Mouse (Mus musculus) cortical plate, adult 2 months (tissue): ENCODE data around the gene Zcchc10. TPM values are rescaled to one million over a fixed set of nuclear protein-coding genes. Genes with fewer than 3 reads are reported as not detected.
"Not testable (repeated sequence)": the region's sequence is repeated elsewhere in the genome, so short reads cannot be mapped to it uniquely, and the experiment has no call there.

ENCODE experiments used
- H3K27ac ChIP-seq: fragments of 200-500 bp; 2 replicates; pipeline ENCODE4 v1.5.1; 2012; ENCODE audit warnings: low read length, control low read depth, inconsistent platforms; ENCODE audit not compliant: insufficient read depth
- H3K4me1 ChIP-seq: fragments of 200-500 bp; 2 replicates; pipeline ENCODE4 v1.6.1; 2011; ENCODE audit warnings: low read length; ENCODE audit not compliant: control insufficient read depth, insufficient read depth
- H3K4me3 ChIP-seq: fragments of 200-500 bp; 2 replicates; pipeline ENCODE4 v1.5.1; 2011; ENCODE audit warnings: mild to moderate bottlenecking, low read length, control low read depth; ENCODE audit not compliant: insufficient read depth
- CTCF ChIP-seq: fragments of 200-500 bp; IDR thresholded peaks from 2 replicates; pipeline ENCODE4 v1.5.1; 2011; ENCODE audit warnings: mild to moderate bottlenecking, control low read depth, low read length; ENCODE audit not compliant: insufficient read depth; ENCODE audit errors: extremely low read depth
- POLR2A ChIP-seq: fragments of 200-500 bp; IDR thresholded peaks from 2 replicates; pipeline ENCODE4 v1.6.1; 2011; ENCODE audit warnings: mild to moderate bottlenecking, low read length, control low read depth; ENCODE audit not compliant: insufficient read depth; ENCODE audit errors: extremely low read depth
- polyA plus RNA-seq: library from polyadenylated mRNA; depleted of rRNA; stranded (reverse); fragments of >200 nt; gene quantifications from 2 replicates; pipeline ENCODE4 v1.2.3, GENCODE M21; 2012; rRNA removed

The Zcchc10 gene
- 11.0 and 11.2 TPM in 2 replicates for polyA plus RNA-seq

DNA sequence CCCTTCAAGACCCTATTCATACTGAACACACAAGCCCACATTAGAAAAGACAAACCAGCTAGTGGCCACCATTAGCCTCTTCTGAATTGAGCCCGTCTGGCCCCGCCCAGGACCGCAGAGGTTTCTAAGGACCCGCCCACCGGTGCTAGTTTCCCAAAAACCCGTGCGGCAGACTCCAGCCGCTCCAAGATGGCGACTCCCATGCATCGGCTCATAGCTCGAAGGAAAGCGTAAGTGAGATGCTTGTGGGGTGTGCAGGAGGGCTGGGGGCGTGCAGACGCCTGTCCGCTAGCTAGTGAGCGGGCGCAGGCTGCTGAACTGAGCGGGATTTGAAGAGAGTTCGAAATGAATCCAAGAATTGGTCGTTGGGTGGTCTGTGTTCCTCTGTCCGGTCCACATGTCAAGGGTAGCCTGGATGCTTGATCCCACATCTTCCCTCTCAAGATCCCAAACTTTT is at the start of gene Zcchc10:
Zcchc10 (plus strand) TSS at position 168 of the 457 bp plus-strand sequence.
- H3K4me1 ChIP-seq = no peaks in the 10 kb centered on the region
- peak; percentile 80 for TF ChIP-seq POLR2A
- TF ChIP-seq CTCF = no peak
- H3K27ac ChIP-seq = 0 out of 2 replicates have a peak within 1 kb of the TSS, but pooled peaks have one; percentile 32
- peak within 1 kb of the TSS; percentile 95 for H3K4me3 ChIP-seq

DNA sequence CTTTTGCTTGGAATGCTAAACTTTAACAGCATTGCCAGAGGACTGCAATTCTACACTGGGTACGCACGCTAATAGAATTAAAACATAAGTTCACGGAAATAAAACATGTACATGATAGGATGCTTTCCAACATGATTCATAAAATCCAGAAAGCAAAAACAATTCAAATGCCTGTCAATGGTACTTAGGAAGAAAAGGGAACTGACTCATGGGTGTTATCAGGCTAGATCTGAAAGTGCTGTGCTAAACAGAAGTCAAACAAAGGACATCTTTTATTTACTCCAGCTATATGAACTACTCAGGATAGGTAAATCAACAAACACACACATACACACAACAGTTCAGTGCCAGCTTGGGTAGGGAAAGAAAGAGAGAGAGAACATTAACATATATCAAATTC is 49.1 kb upstream of the Zcchc10 start:
- Histone ChIP-seq H3K4me1 (peaks cover 4% of the 10 kb centered on the region; the same call in 1 of the 2 replicates), H3K4me3 (no peak overlapping the region), H3K27ac (no peak overlapping the region)
- TF ChIP-seq POLR2A (no peak), CTCF (no peak)

DNA sequence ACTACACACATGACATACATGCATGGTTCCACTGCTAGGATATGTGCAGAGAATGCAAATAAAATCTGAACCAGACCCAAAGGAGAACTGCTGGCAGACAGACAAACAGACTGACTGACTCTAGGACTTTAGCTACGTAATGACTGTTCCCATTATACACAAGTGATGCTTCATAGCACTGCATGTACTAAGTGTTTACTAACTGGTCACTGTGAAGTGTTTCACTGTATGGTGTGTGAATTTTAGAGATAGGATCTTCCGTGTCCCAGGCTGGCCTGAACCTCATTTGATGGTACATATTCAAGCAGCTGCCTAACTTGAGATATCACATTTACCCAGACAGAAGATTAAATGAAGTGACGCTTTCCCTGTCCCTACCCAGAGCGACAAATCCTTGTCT is 46.1 kb upstream of the Zcchc10 start:
- peaks cover 2% of the 10 kb centered on the region; the same call in 1 of the 2 replicates for H3K4me1 ChIP-seq
- TF ChIP-seq POLR2A = no peak
- TF ChIP-seq CTCF = no peak
- no peak overlapping the region for H3K27ac ChIP-seq
- H3K4me3 ChIP-seq = no peak overlapping the region

DNA sequence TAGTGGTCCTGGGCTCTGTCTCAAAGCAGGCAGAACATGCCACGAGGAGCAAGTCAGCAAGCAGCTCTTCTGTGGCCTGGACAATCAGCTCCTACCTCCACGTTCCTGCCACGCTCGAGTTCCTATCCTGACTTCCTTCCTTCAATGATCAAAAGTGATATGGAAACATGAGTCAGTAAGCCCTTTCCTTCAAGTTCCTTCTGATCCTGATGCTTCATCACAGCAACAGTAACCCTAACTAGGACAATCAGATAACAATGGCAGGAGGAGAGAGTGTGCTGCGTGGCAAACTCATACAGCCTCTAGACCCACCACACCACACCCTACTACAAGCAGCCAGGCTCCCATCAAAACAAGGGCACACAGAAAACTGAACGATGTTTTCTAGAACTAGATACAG is 38.6 kb upstream of the Zcchc10 start:
- Histone ChIP-seq H3K4me3 (no peak overlapping the region), H3K27ac (no peak overlapping the region), H3K4me1 (peaks cover 1% of the 10 kb centered on the region; the same call in 1 of the 2 replicates)
- no peak for TF ChIP-seq POLR2A
- no peak for TF ChIP-seq CTCF

- not testable (repeated sequence) for H3K4me1 ChIP-seq, H3K27ac ChIP-seq, H3K4me3 ChIP-seq
Measured at GRCm38 (mm10) chr11:53290187-53290586, 34.3 kb upstream of the Zcchc10 start.

- H3K27ac ChIP-seq = no peak overlapping the region
- TF ChIP-seq POLR2A (no peak), CTCF (no peak)
- no peaks in the 10 kb centered on the region; the same call in 1 of the 2 replicates for H3K4me1 ChIP-seq
- H3K4me3 ChIP-seq = no peak overlapping the region
Measured at GRCm38 (mm10) chr11:53290871-53291270, 33.6 kb upstream of the Zcchc10 start.

DNA sequence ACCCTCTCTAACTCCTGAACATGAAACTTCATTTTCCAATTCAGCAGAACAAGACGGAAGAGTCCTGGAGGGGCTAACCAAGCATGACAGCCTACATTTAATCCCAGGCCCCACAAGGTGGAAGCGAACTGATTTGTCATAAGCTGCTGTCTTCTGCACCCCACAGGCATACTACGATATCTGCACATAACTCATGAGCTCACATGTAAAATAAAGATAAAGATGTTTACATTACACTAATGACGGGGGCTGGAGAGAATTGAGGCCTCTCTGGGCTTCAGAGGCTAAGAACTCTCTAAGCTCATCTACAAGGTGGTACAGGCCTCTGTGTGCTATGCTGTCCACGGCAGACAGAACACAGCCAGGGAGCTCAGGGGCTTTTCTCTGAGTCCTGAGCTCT is 30.0 kb upstream of the Zcchc10 start:
- TF ChIP-seq POLR2A (no peak), CTCF (no peak)
- H3K4me1 ChIP-seq = peaks cover 6% of the 10 kb centered on the region
- H3K4me3 ChIP-seq = no peak overlapping the region

DNA sequence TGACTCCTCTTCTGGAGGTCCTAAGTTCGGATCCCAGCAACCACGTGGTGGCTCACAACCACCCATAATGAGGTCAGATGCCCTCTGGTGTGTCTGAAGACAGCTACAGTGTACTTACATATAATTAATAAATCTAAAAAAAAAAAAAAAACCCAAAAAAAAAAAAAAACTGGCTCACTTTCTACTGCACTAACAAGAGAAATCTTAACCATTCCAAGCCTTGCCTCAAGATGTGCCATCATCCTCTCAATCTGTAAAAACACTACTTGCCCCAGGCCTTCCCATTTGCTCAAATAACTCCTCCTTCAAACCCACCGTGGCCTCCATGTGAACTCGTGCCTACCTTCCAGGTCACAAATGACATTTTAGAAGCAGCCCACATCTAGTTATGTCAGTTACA is 27.6 kb upstream of the Zcchc10 start:
- Histone ChIP-seq H3K4me3 (no peak overlapping the region), H3K27ac (no peak overlapping the region), H3K4me1 (peaks cover 7% of the 10 kb centered on the region)
- no peak for TF ChIP-seq POLR2A
- TF ChIP-seq CTCF = no peak

More for the DNA sequence above, 30.0 kb upstream of the Zcchc10 start:
- no peak overlapping the region for H3K27ac ChIP-seq

- Histone ChIP-seq H3K27ac (no peak overlapping the region), H3K4me1 (peaks cover 7% of the 10 kb centered on the region), H3K4me3 (peak overlapping the region; percentile 47; the same call in 1 of the 2 replicates)
- TF ChIP-seq CTCF (no peak), POLR2A (no peak)
Measured at GRCm38 (mm10) chr11:53297947-53298860, 26.3 kb upstream of the Zcchc10 start.
